Mouse (Mus musculus) erythroblast, embryonic 14.5 days (primary cell): Measurements from ENCODE around the gene Sugp2.

Source experiments
- GATA1 ChIP-seq: IDR thresholded peaks from 2 replicates; pipeline ENCODE4 v1.6.1; 2012; ENCODE audit warnings: low read length, inconsistent platforms, mixed read lengths
- TAL1 ChIP-seq: IDR thresholded peaks from 3 replicates; pipeline ENCODE4 v1.6.1; 2012; ENCODE audit warnings: low read length, inconsistent platforms, mixed read lengths

DNA sequence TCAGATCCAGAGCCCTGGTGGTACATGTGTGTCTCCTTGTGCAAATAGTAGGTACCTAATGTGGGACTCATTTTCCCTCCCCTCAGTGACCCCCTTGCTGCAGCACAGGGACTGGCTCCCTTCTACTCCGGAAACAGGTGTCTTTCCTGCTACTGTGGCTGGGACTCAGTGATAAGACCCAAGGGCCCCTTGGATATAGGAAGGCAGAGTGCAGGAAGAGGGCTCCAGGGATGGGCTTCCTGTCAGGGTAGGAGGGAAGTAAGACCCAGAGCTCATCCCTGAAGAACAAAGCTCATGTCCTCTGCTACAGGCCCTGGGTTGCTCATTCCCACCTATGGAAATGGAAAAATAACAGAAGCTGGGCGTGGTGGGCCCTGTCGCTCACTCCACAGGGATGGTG is 42.5 kb downstream of the Sugp2 start:
- TF ChIP-seq GATA1 (no peak), TAL1 (no peak)
